Mouse (Mus musculus) heart, embryonic 13.5 days (tissue): ENCODE results near the gene Traf7. TPM values are rescaled to one million over a fixed set of nuclear protein-coding genes. Genes with fewer than 3 reads are reported as not detected.

ENCODE experiments used
- ATAC-seq: fragments of 200-750 bp; cut with Nextera tagmentation; 2 replicates; pipeline ENCODE4 v1.8.0; 2017; ENCODE audit warnings: moderate TSS enrichment; ENCODE audit not compliant: insufficient number of reproducible peaks, low FRiP score, low TSS enrichment; ENCODE audit errors: extremely low read depth
- H3K27ac ChIP-seq: fragments of 300-500 bp; sonication (generic); replicated peaks from 2 replicates; pipeline ENCODE4 v1.5.1; 2015; ENCODE audit warnings: moderate library complexity, mild to moderate bottlenecking, inconsistent platforms
- H3K27me3 ChIP-seq: fragments of 300-500 bp; sonication (generic); replicated peaks from 2 replicates; pipeline ENCODE4 v1.6.1; 2015; ENCODE audit warnings: mild to moderate bottlenecking, inconsistent platforms
- H3K36me3 ChIP-seq: fragments of 300-500 bp; sonication (generic); 2 replicates; pipeline ENCODE4 v1.6.1; 2015; ENCODE audit warnings: mild to moderate bottlenecking, inconsistent platforms
- H3K4me1 ChIP-seq: fragments of 300-500 bp; sonication (generic); 2 replicates; pipeline ENCODE4 v1.6.1; 2015; ENCODE audit warnings: inconsistent platforms
- H3K4me2 ChIP-seq: fragments of 300-500 bp; sonication (generic); 2 replicates; pipeline ENCODE4 v1.6.1; 2015; ENCODE audit warnings: inconsistent platforms, mild to moderate bottlenecking, moderate library complexity
- H3K4me3 ChIP-seq: fragments of 300-500 bp; sonication (generic); 2 replicates; pipeline ENCODE4 v1.5.1; 2015; ENCODE audit warnings: moderate library complexity, mild to moderate bottlenecking, inconsistent platforms
- H3K9ac ChIP-seq: fragments of 300-500 bp; sonication (generic); 2 replicates; pipeline ENCODE4 v1.6.1; 2015; ENCODE audit warnings: inconsistent platforms, mild to moderate bottlenecking, moderate library complexity
- H3K9me3 ChIP-seq: fragments of 300-500 bp; sonication (generic); 2 replicates; pipeline ENCODE4 v1.6.1; 2016; ENCODE audit warnings: inconsistent platforms
- WGBS: fragments of 180-500 bp; shearing (Covaris S2); methylation state at CpG from one replicate; pipeline ENCODE4 v1.1.7; 2015; ENCODE audit warnings: mixed read lengths; 5-methylcytosine and 5-hydroxymethylcytosine counted together
- polyA plus RNA-seq: library from polyadenylated mRNA; unstranded; fragments of >200 nt; fragmentation: Nextera tagmentation; extraction: Ambion mirVana; gene quantifications from 2 replicates; pipeline ENCODE4 v1.2.1, GENCODE M21; 2015

Traf7 gene
- polyA plus RNA-seq, 1 experiment from 2014 or later = 76.1 TPM

DNA sequence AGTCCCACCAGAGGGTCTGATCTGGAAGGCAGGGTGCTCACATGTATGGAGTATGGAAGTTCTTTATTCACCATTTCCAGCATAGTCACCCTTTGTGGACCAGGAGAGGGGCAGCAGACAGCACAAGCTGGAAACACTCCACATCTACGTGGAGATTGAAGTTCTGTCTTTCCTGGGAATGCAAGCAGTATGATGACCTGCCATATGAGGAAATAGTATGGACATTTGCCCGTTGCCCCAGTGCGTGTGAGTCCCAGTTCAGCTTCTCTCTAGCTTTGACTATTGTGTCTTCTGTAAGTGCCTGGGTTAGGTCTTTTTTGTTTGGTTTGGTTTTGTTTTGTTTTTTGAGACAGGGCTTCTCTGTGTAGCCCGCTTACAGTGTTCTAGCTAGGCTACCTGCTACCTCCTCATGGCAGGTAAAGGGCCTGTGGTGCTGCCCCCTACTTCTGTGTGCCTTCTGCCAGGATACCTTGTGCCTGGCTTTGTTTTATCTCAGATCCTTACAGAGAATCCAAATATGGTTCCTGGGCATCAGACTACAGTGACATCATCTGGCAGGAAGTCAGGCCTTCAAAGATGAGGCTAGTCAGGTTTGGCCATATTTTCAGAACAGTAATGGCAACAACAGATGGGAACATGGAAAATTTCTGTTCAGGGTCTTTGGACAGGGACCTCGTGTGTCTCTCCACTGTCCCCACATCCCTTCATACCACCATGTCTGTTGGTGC is 32.7 kb upstream of the Traf7 start:
- 0 out of 2 replicates have a peak overlapping the region, but pooled peaks have one; percentile 3 for H3K27ac ChIP-seq
- 83% methylated on average over 5 of the region's 5 CpGs for WGBS
- H3K4me3 ChIP-seq = no peak overlapping the region
- H3K4me2 ChIP-seq = no peak overlapping the region
- H3K9me3 ChIP-seq = no peaks in the 10 kb centered on the region
- peaks cover 53% of the 10 kb centered on the region for H3K4me1 ChIP-seq
- ATAC-seq = no peak
- H3K27me3 ChIP-seq = no peaks in the 10 kb centered on the region
- no peak overlapping the region for H3K9ac ChIP-seq
- H3K36me3 ChIP-seq = peaks cover 11% of the 10 kb centered on the region

GRCm38 (mm10) chr17:24559146-24559545 is 31.4 kb upstream of the Traf7 start:
- H3K9ac ChIP-seq = 0 out of 2 replicates have a peak overlapping the region, but pooled peaks have one; percentile 25

GRCm38 (mm10) chr17:24558600-24559099 is 30.9 kb upstream of the Traf7 start:
- WGBS = 49% methylated on average over 4 of the region's 4 CpGs
- H3K4me2 ChIP-seq = peak overlapping the region; percentile 23
- peak overlapping the region; percentile 25 for H3K9ac ChIP-seq

More at GRCm38 (mm10) chr17:24559146-24559545, 31.4 kb upstream of the Traf7 start:
- Histone ChIP-seq H3K4me1 (peaks cover 49% of the 10 kb centered on the region), H3K36me3 (peaks cover 1% of the 10 kb centered on the region; the same call in 1 of the 2 replicates), H3K4me3 (no peak overlapping the region), H3K27ac (peak overlapping the region; percentile 75), H3K27me3 (no peaks in the 10 kb centered on the region), H3K4me2 (peak overlapping the region; percentile 23), H3K9me3 (no peaks in the 10 kb centered on the region)
- ATAC-seq = peak; percentile 44; the same call in 1 of the 2 replicates
- WGBS = 57% methylated on average over 3 of the region's 3 CpGs

GRCm38 (mm10) chr17:24557091-24557490 is 29.4 kb upstream of the Traf7 start:
- Histone ChIP-seq H3K36me3 (no peaks in the 10 kb centered on the region), H3K9ac (no peak overlapping the region), H3K27ac (no peak overlapping the region), H3K4me3 (no peak overlapping the region), H3K4me1 (peaks cover 47% of the 10 kb centered on the region), H3K4me2 (no peak overlapping the region), H3K27me3 (no peaks in the 10 kb centered on the region), H3K9me3 (no peaks in the 10 kb centered on the region)
- 68% methylated on average over 7 of the region's 7 CpGs for WGBS
- ATAC-seq = no peak

More at GRCm38 (mm10) chr17:24558600-24559099, 30.9 kb upstream of the Traf7 start:
- no peaks in the 10 kb centered on the region for H3K36me3 ChIP-seq
- H3K4me3 ChIP-seq = no peak overlapping the region
- ATAC-seq = no peak
- peak overlapping the region; percentile 75 for H3K27ac ChIP-seq
- H3K4me1 ChIP-seq = peaks cover 45% of the 10 kb centered on the region
- no peaks in the 10 kb centered on the region for H3K27me3 ChIP-seq
- no peaks in the 10 kb centered on the region for H3K9me3 ChIP-seq

- WGBS = 60% methylated on average over 3 of the region's 3 CpGs
- H3K27ac ChIP-seq = peak overlapping the region; percentile 97
- no peaks in the 10 kb centered on the region for H3K36me3 ChIP-seq
- H3K4me3 ChIP-seq = peak overlapping the region; percentile 92
- no peaks in the 10 kb centered on the region for H3K9me3 ChIP-seq
- H3K27me3 ChIP-seq = no peaks in the 10 kb centered on the region
- ATAC-seq = no peak
- peak overlapping the region; percentile 97 for H3K9ac ChIP-seq
- peaks cover 30% of the 10 kb centered on the region for H3K4me1 ChIP-seq
- peak overlapping the region; percentile 94 for H3K4me2 ChIP-seq
Observed at GRCm38 (mm10) chr17:24551050-24551444, 23.3 kb upstream of the Traf7 start.

DNA sequence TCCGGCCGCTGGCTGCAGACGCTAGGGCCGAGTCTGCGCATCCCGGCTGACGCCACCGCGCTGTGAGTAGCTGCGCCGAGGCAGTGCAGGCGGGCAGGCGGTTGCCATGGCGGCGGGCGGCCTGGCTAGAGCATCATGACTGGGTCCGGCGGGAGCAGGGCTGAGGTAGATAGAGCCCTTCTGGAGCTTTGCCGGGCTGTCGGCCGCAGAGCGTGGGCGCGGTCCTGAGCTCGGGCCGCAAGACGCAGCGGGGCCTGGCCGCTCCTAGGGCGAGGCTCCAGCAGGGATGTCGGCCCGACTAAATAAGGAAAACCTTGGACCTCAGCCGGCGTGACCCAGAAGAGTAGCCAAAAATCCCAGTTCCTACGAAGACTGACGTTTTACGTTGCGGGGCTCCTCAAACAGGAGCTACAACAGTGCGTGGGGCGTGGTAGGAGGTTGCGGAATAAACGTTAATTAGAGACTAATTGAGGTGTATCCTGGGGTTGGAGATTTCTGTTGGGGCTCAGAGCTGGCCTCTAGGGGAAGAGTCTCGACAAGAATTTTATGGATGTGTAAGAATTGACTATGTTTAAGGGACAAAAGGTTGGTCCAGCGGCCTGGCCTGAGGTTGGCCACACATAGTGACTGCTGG is 22.8 kb upstream of the Traf7 start:
- Histone ChIP-seq H3K36me3 (no peaks in the 10 kb centered on the region), H3K4me3 (peak overlapping the region; percentile 92), H3K4me1 (peaks cover 30% of the 10 kb centered on the region), H3K27ac (peak overlapping the region; percentile 97), H3K9ac (peak overlapping the region; percentile 97), H3K27me3 (no peaks in the 10 kb centered on the region), H3K9me3 (no peaks in the 10 kb centered on the region), H3K4me2 (peak overlapping the region; percentile 94)
- peak; percentile 51 for ATAC-seq
- under 1% methylated on average over 44 of the region's 44 CpGs for WGBS

GRCm38 (mm10) chr17:24549618-24550415 is 22.1 kb upstream of the Traf7 start, which contains the start of gene Pkd1:
TSS of gene Pkd1 (plus strand) at chr17:24549834.
- Histone ChIP-seq H3K27me3 (peaks cover 2% of the 10 kb centered on the region; the same call in 1 of the 2 replicates), H3K4me2 (peak within 1 kb of the TSS; percentile 94), H3K4me1 (peaks cover 32% of the 10 kb centered on the region), H3K36me3 (no peaks in the 10 kb centered on the region), H3K9me3 (no peaks in the 10 kb centered on the region), H3K4me3 (peak within 1 kb of the TSS; percentile 92), H3K27ac (peak within 1 kb of the TSS; percentile 97), H3K9ac (peak within 1 kb of the TSS; percentile 97)
- peak; percentile 97 for ATAC-seq
- whole genome bisulfite sequencing = under 1% methylated on average over 70 of the region's 72 CpGs

DNA sequence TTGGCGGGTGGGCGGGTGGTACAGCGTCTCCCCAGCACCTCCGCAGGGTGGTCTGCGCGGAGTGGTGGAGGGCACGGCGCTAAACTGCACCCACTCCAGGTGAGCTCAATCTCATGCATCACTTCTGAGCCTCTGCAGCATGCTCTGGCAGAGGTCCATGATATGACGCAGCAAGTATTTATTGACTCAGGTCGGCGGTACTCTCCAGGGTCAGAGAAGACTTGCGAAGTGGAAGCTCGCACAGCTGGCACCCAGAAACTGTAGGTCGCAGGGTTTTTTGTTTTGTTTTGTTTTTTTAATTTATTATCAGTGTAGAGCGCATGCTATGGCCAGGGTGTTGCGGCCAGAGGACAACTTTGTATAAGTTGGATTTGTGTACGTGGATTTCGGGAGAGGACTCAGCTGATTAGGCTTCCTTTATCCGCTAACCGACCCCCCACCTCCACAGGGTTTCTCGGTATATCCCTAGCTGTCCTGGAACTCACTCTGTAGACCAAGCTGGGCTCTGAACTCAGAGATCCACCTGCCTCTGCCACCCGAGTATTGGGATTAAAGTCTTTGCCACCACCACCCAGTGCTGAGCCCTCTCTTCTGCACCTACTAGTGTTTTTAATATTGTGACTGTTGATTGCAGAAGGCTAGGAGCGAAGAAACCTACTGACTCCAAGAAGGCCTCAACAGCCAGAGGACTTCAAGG is 21.3 kb upstream of the Traf7 start:
- Histone ChIP-seq H3K4me2 (peak overlapping the region; percentile 94), H3K9me3 (no peaks in the 10 kb centered on the region), H3K4me3 (peak overlapping the region; percentile 92), H3K4me1 (peaks cover 36% of the 10 kb centered on the region), H3K9ac (peak overlapping the region; percentile 71), H3K27ac (peak overlapping the region; percentile 53), H3K27me3 (peaks cover 7% of the 10 kb centered on the region; the same call in 1 of the 2 replicates), H3K36me3 (no peaks in the 10 kb centered on the region)
- ATAC-seq = no peak
- WGBS = 4% methylated on average over 23 of the region's 23 CpGs

DNA sequence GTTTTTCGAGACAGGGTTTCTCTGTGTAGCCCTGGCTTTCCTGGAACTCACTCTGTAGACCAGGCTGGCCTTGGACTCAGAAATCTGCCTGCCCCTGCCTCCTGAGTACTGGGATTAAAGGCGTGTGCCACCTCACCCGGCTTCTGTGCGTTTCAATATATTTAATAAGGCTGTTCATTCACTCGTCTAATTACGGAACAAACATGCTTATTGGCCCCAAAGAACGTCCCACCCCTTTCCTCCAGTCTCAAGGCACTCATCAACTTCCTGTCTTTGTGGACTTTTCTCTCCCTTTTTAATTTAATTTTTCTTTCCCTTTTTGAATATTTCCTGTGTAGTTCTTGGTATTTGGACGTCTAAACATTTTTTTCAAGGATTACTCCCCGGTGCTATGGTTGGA is 20.7 kb upstream of the Traf7 start:
- peak overlapping the region; percentile 92 for H3K4me3 ChIP-seq
- H3K36me3 ChIP-seq = no peaks in the 10 kb centered on the region
- ATAC-seq = no peak
- 0 out of 2 replicates have a peak overlapping the region, but pooled peaks have one; percentile 53 for H3K27ac ChIP-seq
- peaks cover 36% of the 10 kb centered on the region for H3K4me1 ChIP-seq
- WGBS = 35% methylated on average over 9 of the region's 9 CpGs
- H3K27me3 ChIP-seq = peaks cover 7% of the 10 kb centered on the region; the same call in 1 of the 2 replicates
- H3K4me2 ChIP-seq = peak overlapping the region; percentile 94
- peak overlapping the region; percentile 71 for H3K9ac ChIP-seq
- no peaks in the 10 kb centered on the region for H3K9me3 ChIP-seq

GRCm38 (mm10) chr17:24546234-24546633 is 18.5 kb upstream of the Traf7 start:
- ATAC-seq = no peak
- no peak overlapping the region for H3K4me2 ChIP-seq
- 75% methylated on average over 3 of the region's 3 CpGs for WGBS
- H3K27ac ChIP-seq = no peak overlapping the region
- H3K9ac ChIP-seq = no peak overlapping the region
- H3K4me1 ChIP-seq = peaks cover 21% of the 10 kb centered on the region
- H3K27me3 ChIP-seq = peaks cover 7% of the 10 kb centered on the region; the same call in 1 of the 2 replicates
- no peak overlapping the region for H3K4me3 ChIP-seq
- H3K36me3 ChIP-seq = no peaks in the 10 kb centered on the region
- no peaks in the 10 kb centered on the region for H3K9me3 ChIP-seq
